In genomic region chr19:5457746-5458442, GRCm38 (mm10) we compare ENCODE assay signal across 8 mouse cellular contexts. TPM values are rescaled to one million over a fixed set of nuclear protein-coding genes. Genes with fewer than 3 reads are reported as not detected.
DNase-seq lines count a peak whose midpoint lies in the region; ATAC-seq and TF ChIP-seq lines count a peak whose summit lies in the region.

Gene Ccdc85b, minus strand, starts transcription at chr19:5457894.

- H3K9ac ChIP-seq in heart, embryonic 11.5 days (ENCODE audit: low read depth, low read length): peak within 1 kb of the TSS; percentile 95
- peak within 1 kb of the TSS; percentile 76 for H3K9ac ChIP-seq in embryonic facial prominence, embryonic 14.5 days (ENCODE audit: low read depth, low read length)
- peak within 1 kb of the TSS; percentile 95 for H3K9ac ChIP-seq in midbrain, embryonic 16.5 days (ENCODE audit: low read depth, low read length)

- H3K9me3 ChIP-seq in heart, embryonic 11.5 days (replicated peaks; ENCODE audit: control insufficient read depth, low read length): no peaks in the 10 kb centered on the region
- H3K9me3 ChIP-seq in E14TG2a.4 (ENCODE audit: low read length): no peaks in the 10 kb centered on the region
- no peaks in the 10 kb centered on the region for H3K9me3 ChIP-seq in embryonic facial prominence, embryonic 14.5 days (ENCODE audit: control insufficient read depth, low read length)
- H3K9me3 ChIP-seq in midbrain, embryonic 16.5 days (replicated peaks; ENCODE audit: control insufficient read depth, low read length, poor library complexity, severe bottlenecking): no peaks in the 10 kb centered on the region

- H3K36me3 ChIP-seq in heart, embryonic 11.5 days (ENCODE audit: control insufficient read depth, insufficient read depth, low read length): no peaks in the 10 kb centered on the region
- peaks cover 45% of the 10 kb centered on the region for H3K36me3 ChIP-seq in E14TG2a.4 (ENCODE audit: insufficient read depth, low read length)
- peaks cover 14% of the 10 kb centered on the region for H3K36me3 ChIP-seq in embryonic facial prominence, embryonic 14.5 days (ENCODE audit: control insufficient read depth, insufficient read depth, low read length)
- H3K36me3 ChIP-seq in midbrain, embryonic 16.5 days (ENCODE audit: control insufficient read depth, insufficient read depth, low read length): no peaks in the 10 kb centered on the region

- H3K4me2 ChIP-seq in heart, embryonic 11.5 days: peak within 1 kb of the TSS; percentile 100
- H3K4me2 ChIP-seq in embryonic facial prominence, embryonic 14.5 days (ENCODE audit: low read depth, low read length): peak within 1 kb of the TSS; percentile 100
- peak within 1 kb of the TSS; percentile 98 for H3K4me2 ChIP-seq in midbrain, embryonic 16.5 days (ENCODE audit: low read length)

- no peak for DNase-seq in heart, adult 11 months
- DNase-seq in embryonic facial prominence, embryonic 14.5 days (ENCODE audit: low spot score): no peak
- DNase-seq in layer of hippocampus, postnatal 14 days (ENCODE audit: low spot score in 2 of 2): no peak
- no peak for DNase-seq in embryo, embryonic 11 days

- ATAC-seq in heart, embryonic 11.5 days (replicated peaks; ENCODE audit: insufficient number of reproducible peaks, low FRiP score, low TSS enrichment): no peak
- ATAC-seq in embryonic facial prominence, embryonic 14.5 days (ENCODE audit: low read depth): no peak
- ATAC-seq in midbrain, embryonic 16.5 days: no peak; the same call in 1 of the 2 replicates
- no peak for ATAC-seq in megakaryocyte-erythroid progenitor cell, adult 5-6 weeks (replicated peaks; ENCODE audit: low FRiP score, low TSS enrichment, poor library complexity, severe bottlenecking)

- no peak for TF ChIP-seq CTCF in E14TG2a.4 (conservative IDR thresholded peaks at IDR 0.05; ENCODE audit: low read length)

- peak within 1 kb of the TSS; percentile 87 for H3K4me3 ChIP-seq in heart, embryonic 11.5 days (ENCODE audit: low read depth, low read length)
- peak within 1 kb of the TSS; percentile 95 for H3K4me3 ChIP-seq in E14TG2a.4 (replicated peaks; ENCODE audit: low read length)
- peak within 1 kb of the TSS; percentile 82 for H3K4me3 ChIP-seq in embryonic facial prominence, embryonic 14.5 days (ENCODE audit: low read depth, low read length)
- H3K4me3 ChIP-seq in midbrain, embryonic 16.5 days (ENCODE audit: low read depth, low read length): peak within 1 kb of the TSS; percentile 82

- H3K27me3 ChIP-seq in heart, embryonic 11.5 days (ENCODE audit: control insufficient read depth, insufficient read depth, low read length): no peaks in the 10 kb centered on the region
- peaks cover 15% of the 10 kb centered on the region for H3K27me3 ChIP-seq in E14TG2a.4 (ENCODE audit: insufficient read depth, low read length)
- no peaks in the 10 kb centered on the region for H3K27me3 ChIP-seq in embryonic facial prominence, embryonic 14.5 days (replicated peaks; ENCODE audit: control insufficient read depth, insufficient read depth, low read length)
- H3K27me3 ChIP-seq in midbrain, embryonic 16.5 days (ENCODE audit: control insufficient read depth, insufficient read depth, low read depth, low read length): no peaks in the 10 kb centered on the region

- 14% methylated on average over 14 of the region's 14 CpGs for WGBS in heart, embryonic 11.5 days (ENCODE audit: insufficient replicate concordance)
- WGBS in embryonic facial prominence, embryonic 14.5 days: 15% methylated on average over 14 of the region's 14 CpGs
- WGBS in midbrain, embryonic 16.5 days: 18% methylated on average over 14 of the region's 14 CpGs

- peaks cover 25% of the 10 kb centered on the region for H3K4me1 ChIP-seq in heart, embryonic 11.5 days (ENCODE audit: control insufficient read depth, insufficient read depth, low read length)
- H3K4me1 ChIP-seq in E14TG2a.4 (replicated peaks; ENCODE audit: low read depth, low read length): peaks cover 59% of the 10 kb centered on the region
- peaks cover 25% of the 10 kb centered on the region for H3K4me1 ChIP-seq in embryonic facial prominence, embryonic 14.5 days (ENCODE audit: control insufficient read depth, insufficient read depth, low read length)
- peaks cover 39% of the 10 kb centered on the region for H3K4me1 ChIP-seq in midbrain, embryonic 16.5 days (ENCODE audit: control insufficient read depth, insufficient read depth, low read length)

- H3K27ac ChIP-seq in heart, embryonic 11.5 days (ENCODE audit: low read depth, low read length): peak within 1 kb of the TSS; percentile 94
- H3K27ac ChIP-seq in embryonic facial prominence, embryonic 14.5 days (replicated peaks; ENCODE audit: low read depth, low read length): peak within 1 kb of the TSS; percentile 87
- peak within 1 kb of the TSS; percentile 98 for H3K27ac ChIP-seq in midbrain, embryonic 16.5 days (ENCODE audit: low read length)

RNA-seq across cellular contexts. Expression of gene Ccdc85b, which starts in this region (rescaled TPM):
- polyA plus RNA-seq in heart, embryonic 11.5 days (2014; fragmentation: Nextera tagmentation; extraction: Ambion mirVana): 8.1 and 10.0 TPM in 2 replicates
- 5.7 and 6.1 TPM in 2 replicates for polyA plus RNA-seq in embryonic facial prominence, embryonic 14.5 days (2014; fragmentation: Nextera tagmentation; extraction: Ambion mirVana)
- total RNA-seq in layer of hippocampus, postnatal 14 days (2021): 10 to 100 TPM; 29.9 to 31.8 TPM
- 9.5 and 10.2 TPM in 2 replicates for polyA plus RNA-seq in midbrain, embryonic 16.5 days (2015; fragmentation: Nextera tagmentation; extraction: Ambion mirVana)
- 2.6 and 2.9 TPM in 2 replicates for total RNA-seq in megakaryocyte-erythroid progenitor cell, adult 5-6 weeks (2014; fragmentation: Nextera tagmentation)
- 2.1 and 2.5 TPM in 2 replicates for total RNA-seq in megakaryocyte-erythroid progenitor cell, adult 5-6 weeks (2017)

Comparison
In these comparisons a context has a peak if more than half of its experiments do, and no peak if none do; other contexts are left out.
1. RNA of gene Ccdc85b (total RNA-seq): 29.9 to 31.8 TPM in layer of hippocampus, postnatal 14 days; 2.1 to 2.9 TPM in megakaryocyte-erythroid progenitor cell, adult 5-6 weeks; every median in the first group is over 4 times any median in the second.
2. Peak in every context shown above with its lines, with median percentiles within 50 percentile points of each other: H3K27ac ChIP-seq, H3K4me2 ChIP-seq, H3K4me3 ChIP-seq and H3K9ac ChIP-seq.